Mouse (Mus musculus): ENCODE measurements around the gene Tbc1d19.

- TF ChIP-seq POLR2A (IDR thresholded peaks at IDR 0.05; ENCODE audit: insufficient read depth, low read length) (no peak), CTCF (IDR thresholded peaks at IDR 0.05; ENCODE audit: low read depth, low read length) (no peak), EP300 (IDR thresholded peaks at IDR 0.05; ENCODE audit: insufficient read depth, low read depth, low read length) (no peak)
These were observed 24.4 kb upstream of the Tbc1d19 start for GRCm38 (mm10) chr5:53784818-53785520.

All from ES-Bruce4 (cell line).